Mouse (Mus musculus): Measurements from ENCODE around the gene Gm28374.

The Gm28374 gene

GRCm38 (mm10) chr19:6084478-6085248, 2.6 kb upstream of the Gm28374 start, which contains the start of the genes Zfpl1 and Cdca5:
TSS of gene Zfpl1 (minus strand) at chr19:6084956.
TSS of gene Cdca5 (plus strand) at chr19:6084983.
- peak; percentile 98 for DNase-seq

GRCm38 (mm10) chr19:6079983-6080480, 2.0 kb downstream of the Gm28374 start, which contains the start of gene Tmem262:
TSS of gene Tmem262 (plus strand) at chr19:6080033.
- peak; percentile 19 for DNase-seq

- DNase-seq: peak; percentile 88
Observed at GRCm38 (mm10) chr19:6076564-6077393, 5.3 kb downstream of the Gm28374 start, which contains the start of gene Vps51. TSS of gene Vps51 (minus strand) at chr19:6077231.

- no peak for DNase-seq
Observed at GRCm38 (mm10) chr19:6073889-6074288, 8.2 kb downstream of the Gm28374 start.

GRCm38 (mm10) chr19:6071261-6071660, 10.8 kb downstream of the Gm28374 start:
- DNase-seq: no peak

GRCm38 (mm10) chr19:6070571-6071250, 11.3 kb downstream of the Gm28374 start:
- peak; percentile 37 for DNase-seq

GRCm38 (mm10) chr19:6069851-6070250, 12.2 kb downstream of the Gm28374 start:
- DNase-seq: peak; percentile 23

GRCm38 (mm10) chr19:6068951-6069350, 13.1 kb downstream of the Gm28374 start:
- no peak for DNase-seq

- DNase-seq: peak; percentile 87
Observed at GRCm38 (mm10) chr19:6067724-6068415, 14.2 kb downstream of the Gm28374 start, which contains the start of gene Tm7sf2. TSS of gene Tm7sf2 (minus strand) at chr19:6068373.

GRCm38 (mm10) chr19:6067011-6067723, 14.9 kb downstream of the Gm28374 start:
- peak; percentile 91 for DNase-seq

- DNase-seq: no peak
Observed at GRCm38 (mm10) chr19:6066571-6066970, 15.5 kb downstream of the Gm28374 start.

- DNase-seq: no peak
Observed at GRCm38 (mm10) chr19:6063081-6063480, 19.0 kb downstream of the Gm28374 start.

- DNase-seq: no peak
Observed at GRCm38 (mm10) chr19:6062418-6062817, 19.6 kb downstream of the Gm28374 start.

GRCm38 (mm10) chr19:6061641-6062302, 20.3 kb downstream of the Gm28374 start:
- no peak for DNase-seq

- DNase-seq: peak; percentile 89
Observed at GRCm38 (mm10) chr19:6061021-6061533, 21.0 kb downstream of the Gm28374 start, which contains the start of gene Znhit2. TSS of gene Znhit2 (plus strand) at chr19:6061192.

- peak; percentile 37 for DNase-seq
Observed at GRCm38 (mm10) chr19:6058966-6059365, 23.1 kb downstream of the Gm28374 start.

- DNase-seq: no peak
Observed at GRCm38 (mm10) chr19:6058513-6058912, 23.5 kb downstream of the Gm28374 start.

- peak; percentile 99 for DNase-seq
Observed at GRCm38 (mm10) chr19:6057313-6058096, 24.6 kb downstream of the Gm28374 start, which contains the start of the genes Mrpl49 and Fau. TSS of gene Mrpl49 (minus strand) at chr19:6057785. TSS of gene Fau (plus strand) at chr19:6057844.

- peak; percentile 56 for DNase-seq
Observed at GRCm38 (mm10) chr19:6056696-6057095, 25.4 kb downstream of the Gm28374 start.

All from cerebellum, adult 9-11 months (tissue).